Mouse (Mus musculus): ENCODE measurements around the gene Gm49342. TPM values are rescaled to one million over a fixed set of nuclear protein-coding genes. Genes with fewer than 3 reads are reported as not detected.
"Not testable (repeated sequence)": the region's sequence is repeated elsewhere in the genome, so short reads cannot be mapped to it uniquely, and the experiment has no call there.

The Gm49342 gene
- total RNA-seq, 2 experiments from 2014 or later = 8.4 to 9.2 TPM

- H3K27ac ChIP-seq = peak overlapping the region; percentile 44; the same call in 1 of the 2 replicates
- H3K4me3 ChIP-seq = no peak overlapping the region
- TF ChIP-seq CTCF (IDR thresholded peaks at IDR 0.05) = no peak
- no peak for DNase-seq (ENCODE audit: extremely low spot score in 1 of 2, low spot score in 2 of 2)
- intact Hi-C loops (cut with DNase I) = no loop called here
These were observed 26.5 kb downstream of the Gm49342 start for GRCm38 (mm10) chr14:50970822-50971221.

DNA sequence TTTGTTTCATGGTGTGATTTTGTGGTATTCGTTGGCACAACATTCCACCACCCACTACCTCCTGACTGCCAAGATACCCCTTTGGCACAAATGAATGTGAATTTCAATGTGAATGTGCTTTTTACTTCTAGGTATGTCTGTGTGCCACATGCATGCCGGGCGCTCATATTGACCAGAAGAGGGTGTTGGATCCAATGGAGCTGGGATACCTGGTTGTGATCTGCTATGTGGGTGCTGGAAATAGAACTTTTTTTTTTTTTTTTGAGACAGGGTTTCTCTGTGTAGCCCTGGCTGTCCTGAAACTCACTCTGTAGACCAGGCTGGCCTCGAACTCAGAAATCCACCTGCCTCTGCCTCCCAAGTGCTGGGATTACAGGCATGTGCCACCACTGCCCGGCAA is 28.7 kb downstream of the Gm49342 start:
- intact Hi-C loops (cut with DNase I); H3K4me3 ChIP-seq; H3K27ac ChIP-seq; DNase-seq (ENCODE audit: extremely low spot score in 1 of 2, low spot score in 2 of 2): not testable (repeated sequence)

GRCm38 (mm10) chr14:50973700-50974099 is 29.4 kb downstream of the Gm49342 start:
- H3K27ac ChIP-seq = no peak overlapping the region
- TF ChIP-seq CTCF (IDR thresholded peaks at IDR 0.05) = no peak
- no peak overlapping the region for H3K4me3 ChIP-seq
- intact Hi-C loops (cut with DNase I) = no loop called here
- DNase-seq (ENCODE audit: extremely low spot score in 1 of 2, low spot score in 2 of 2) = no peak

DNA sequence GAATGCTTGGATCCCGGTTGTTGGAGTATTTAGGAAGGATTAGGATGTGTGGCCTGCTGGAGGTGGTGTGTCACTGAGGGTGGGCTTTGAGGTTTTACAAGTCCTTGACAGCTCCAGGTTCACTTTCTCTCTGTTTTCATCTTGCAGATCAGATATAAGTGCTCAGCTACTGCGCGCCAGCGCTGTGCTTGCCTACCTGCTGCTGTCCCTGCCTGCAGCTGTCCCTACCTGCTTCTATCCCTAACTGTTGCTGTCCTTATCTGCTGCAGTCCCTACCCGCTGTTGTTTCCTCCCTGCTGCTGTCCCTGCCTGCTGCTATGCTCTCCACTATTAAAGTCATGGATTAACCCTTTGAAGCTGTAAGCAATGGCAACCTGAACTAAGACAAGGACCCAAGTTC is 30.7 kb downstream of the Gm49342 start:
- intact Hi-C loops (cut with DNase I) = no loop called here
- TF ChIP-seq CTCF (IDR thresholded peaks at IDR 0.05) = no peak
- Histone ChIP-seq H3K27ac (no peak overlapping the region), H3K4me3 (no peak overlapping the region)
- no peak for DNase-seq (ENCODE audit: extremely low spot score in 1 of 2, low spot score in 2 of 2)

DNA sequence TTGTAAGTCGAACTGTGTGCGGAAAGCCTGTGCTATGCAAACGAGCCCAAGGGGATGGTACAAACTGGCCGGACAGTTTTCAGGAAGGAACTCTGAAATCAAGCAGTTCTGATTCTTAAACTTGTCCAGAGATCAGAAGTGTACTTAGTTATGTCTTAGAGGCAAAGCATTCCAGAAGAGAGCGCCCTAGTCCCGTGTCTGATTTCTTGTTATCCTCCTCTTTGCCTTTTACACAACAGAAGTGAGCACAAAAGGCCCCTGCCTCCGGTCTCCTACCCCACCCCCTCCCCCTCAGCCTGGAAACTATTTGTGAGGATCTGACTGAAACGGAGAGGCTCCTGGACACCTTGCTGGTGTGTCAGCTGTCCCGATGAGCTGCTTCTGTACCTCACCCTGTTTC is 32.4 kb downstream of the Gm49342 start:
- no peak for DNase-seq (ENCODE audit: extremely low spot score in 1 of 2, low spot score in 2 of 2)
- Histone ChIP-seq H3K4me3 (no peak overlapping the region), H3K27ac (no peak overlapping the region)
- peak; percentile 9 for TF ChIP-seq CTCF (IDR thresholded peaks at IDR 0.05)
- intact Hi-C loops (cut with DNase I) = loop anchor here (1.0 kb wide), 1 partner anchor 87 kb away; no protein-coding TSS in a partner anchor

GRCm38 (mm10) chr14:50978451-50978850 is 34.1 kb downstream of the Gm49342 start:
- H3K4me3 ChIP-seq; intact Hi-C loops (cut with DNase I); DNase-seq (ENCODE audit: extremely low spot score in 1 of 2, low spot score in 2 of 2); H3K27ac ChIP-seq: not testable (repeated sequence)

- TF ChIP-seq CTCF (IDR thresholded peaks at IDR 0.05) = no peak
- Histone ChIP-seq H3K4me3 (no peak overlapping the region), H3K27ac (no peak overlapping the region)
- intact Hi-C loops (cut with DNase I) = no loop called here
- DNase-seq (ENCODE audit: extremely low spot score in 1 of 2, low spot score in 2 of 2) = no peak
These were observed 35.3 kb downstream of the Gm49342 start for GRCm38 (mm10) chr14:50979631-50980030.

- no peak for TF ChIP-seq CTCF (IDR thresholded peaks at IDR 0.05)
- Histone ChIP-seq H3K4me3 (no peak overlapping the region), H3K27ac (no peak overlapping the region)
- DNase-seq (ENCODE audit: extremely low spot score in 1 of 2, low spot score in 2 of 2) = no peak
- intact Hi-C loops (cut with DNase I) = no loop called here
These were observed 36.9 kb downstream of the Gm49342 start for GRCm38 (mm10) chr14:50981207-50981606.

DNA sequence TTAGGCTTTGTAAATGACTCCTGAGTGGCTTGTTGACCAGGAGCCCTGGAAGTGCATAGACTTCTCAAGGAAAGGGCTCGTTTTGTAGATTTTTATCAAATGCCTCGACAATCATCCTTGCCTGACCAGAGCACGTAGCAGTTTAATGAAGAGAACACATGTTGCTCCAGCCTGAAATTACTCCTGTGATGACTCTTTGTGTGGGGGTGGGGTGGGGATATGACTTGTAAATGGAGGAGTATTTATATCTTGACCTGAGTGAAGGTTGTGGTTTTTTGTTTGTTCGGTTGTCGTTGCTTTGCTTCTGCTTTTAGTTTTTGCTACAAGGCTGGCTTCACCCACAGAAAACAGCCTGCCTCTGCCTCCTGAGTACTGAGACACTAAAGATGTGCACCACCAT is 37.5 kb downstream of the Gm49342 start:
- intact Hi-C loops (cut with DNase I) = no loop called here
- TF ChIP-seq CTCF (IDR thresholded peaks at IDR 0.05) = no peak
- no peak overlapping the region for H3K4me3 ChIP-seq
- no peak overlapping the region for H3K27ac ChIP-seq
- DNase-seq (ENCODE audit: extremely low spot score in 1 of 2, low spot score in 2 of 2) = no peak

DNA sequence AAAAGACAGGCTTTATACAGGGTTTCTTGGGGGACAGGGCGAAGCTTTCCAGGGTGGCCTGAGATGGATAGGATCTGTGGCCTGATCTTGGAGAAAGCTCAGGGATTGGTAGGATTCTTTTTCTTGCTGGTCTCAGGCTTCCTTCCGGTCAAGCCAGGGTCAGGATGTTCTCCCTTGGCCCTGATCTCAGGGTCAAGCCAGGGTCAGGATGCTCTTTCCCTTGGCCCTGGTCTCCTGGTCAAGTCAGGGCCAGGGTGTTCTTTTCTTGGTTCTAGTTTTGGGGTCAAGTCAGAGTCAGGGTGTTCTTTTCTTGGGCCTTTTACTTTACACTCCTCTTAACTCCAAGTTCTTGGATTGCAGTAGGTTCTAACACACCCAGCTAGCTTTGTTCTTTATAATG is 43.4 kb downstream of the Gm49342 start:
- no peak overlapping the region for H3K27ac ChIP-seq
- no peak for DNase-seq (ENCODE audit: extremely low spot score in 1 of 2, low spot score in 2 of 2)
- intact Hi-C loops (cut with DNase I) = no loop called here

GRCm38 (mm10) chr14:50991037-50991436 is 46.7 kb downstream of the Gm49342 start:
- TF ChIP-seq CTCF (IDR thresholded peaks at IDR 0.05) = no peak
- H3K4me3 ChIP-seq = no peak overlapping the region
- intact Hi-C loops (cut with DNase I) = no loop called here
- no peak for DNase-seq (ENCODE audit: extremely low spot score in 1 of 2, low spot score in 2 of 2)
- H3K27ac ChIP-seq = no peak overlapping the region

More for the DNA sequence above, 43.4 kb downstream of the Gm49342 start:
- no peak overlapping the region for H3K4me3 ChIP-seq
- TF ChIP-seq CTCF (IDR thresholded peaks at IDR 0.05) = no peak

DNA sequence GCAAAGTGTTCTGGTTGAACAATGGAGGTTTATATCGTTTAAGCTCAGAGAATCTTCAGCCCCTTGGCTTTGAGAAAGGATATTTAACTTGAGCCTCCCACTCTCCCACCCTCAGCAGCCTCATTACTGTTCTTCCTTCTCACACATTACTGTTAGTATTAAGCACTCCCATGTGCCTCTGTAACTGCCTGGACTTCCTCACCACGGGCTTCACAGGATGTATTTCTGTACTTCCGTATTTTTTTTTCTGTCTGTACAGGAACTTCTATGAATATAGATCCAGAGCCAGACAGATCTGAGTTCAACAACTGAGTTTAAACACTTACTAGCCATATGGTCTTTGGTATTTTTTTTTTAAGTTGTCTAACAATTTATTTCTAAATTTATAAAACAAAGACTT is 52.8 kb downstream of the Gm49342 start:
- no peak for TF ChIP-seq CTCF (IDR thresholded peaks at IDR 0.05)
- H3K4me3 ChIP-seq = no peak overlapping the region
- peak overlapping the region; percentile 44; the same call in 1 of the 2 replicates for H3K27ac ChIP-seq
- no peak for DNase-seq (ENCODE audit: extremely low spot score in 1 of 2, low spot score in 2 of 2)
- intact Hi-C loops (cut with DNase I) = no loop called here

GRCm38 (mm10) chr14:50997999-50998666 is 53.8 kb downstream of the Gm49342 start:
- H3K4me3 ChIP-seq = no peak overlapping the region
- TF ChIP-seq CTCF (IDR thresholded peaks at IDR 0.05) = no peak
- intact Hi-C loops (cut with DNase I) = no loop called here
- H3K27ac ChIP-seq = peak overlapping the region; percentile 44; the same call in 1 of the 2 replicates
- no peak for DNase-seq (ENCODE audit: extremely low spot score in 1 of 2, low spot score in 2 of 2)
